Mouse (Mus musculus): Measurements from ENCODE around the gene Slc6a17. TPM values are rescaled to one million over a fixed set of nuclear protein-coding genes. Genes with fewer than 3 reads are reported as not detected.

Slc6a17 gene
- total RNA-seq, 1 experiment from 2014 or later = 3.1 TPM

GRCm38 (mm10) chr3:107524547-107524946, 6.7 kb upstream of the Slc6a17 start:
- no peak for DNase-seq

GRCm38 (mm10) chr3:107520931-107521330, 3.1 kb upstream of the Slc6a17 start:
- no peak for DNase-seq

- peak; percentile 9 for DNase-seq
Measured at GRCm38 (mm10) chr3:107516776-107517630, 815 bp downstream of the Slc6a17 start.

GRCm38 (mm10) chr3:107515989-107516388, 1.8 kb downstream of the Slc6a17 start:
- DNase-seq = no peak

- no peak for DNase-seq
Measured at GRCm38 (mm10) chr3:107511416-107511815, 6.4 kb downstream of the Slc6a17 start.

- DNase-seq = no peak
Measured at GRCm38 (mm10) chr3:107508696-107509095, 9.1 kb downstream of the Slc6a17 start.

GRCm38 (mm10) chr3:107507966-107508365, 9.9 kb downstream of the Slc6a17 start:
- no peak for DNase-seq

GRCm38 (mm10) chr3:107506531-107506930, 11.3 kb downstream of the Slc6a17 start:
- no peak for DNase-seq

- DNase-seq = no peak
Measured at GRCm38 (mm10) chr3:107505464-107506367, 12.1 kb downstream of the Slc6a17 start.

- no peak for DNase-seq
Measured at GRCm38 (mm10) chr3:107504542-107504941, 13.3 kb downstream of the Slc6a17 start.

GRCm38 (mm10) chr3:107503716-107504115, 14.1 kb downstream of the Slc6a17 start:
- DNase-seq = no peak

GRCm38 (mm10) chr3:107501702-107502151, 16.1 kb downstream of the Slc6a17 start:
- DNase-seq = peak; percentile 52

- no peak for DNase-seq
Measured at GRCm38 (mm10) chr3:107500301-107500700, 17.5 kb downstream of the Slc6a17 start.

- no peak for DNase-seq
Measured at GRCm38 (mm10) chr3:107496086-107496850, 21.6 kb downstream of the Slc6a17 start.

GRCm38 (mm10) chr3:107495524-107495923, 22.3 kb downstream of the Slc6a17 start:
- DNase-seq = no peak

- DNase-seq = no peak
Measured at GRCm38 (mm10) chr3:107491459-107491858, 26.4 kb downstream of the Slc6a17 start.

- no peak for DNase-seq
Measured at GRCm38 (mm10) chr3:107488637-107489036, 29.2 kb downstream of the Slc6a17 start.

GRCm38 (mm10) chr3:107483290-107483689, 34.5 kb downstream of the Slc6a17 start:
- no peak for DNase-seq

- no peak for DNase-seq
Measured at GRCm38 (mm10) chr3:107480660-107481059, 37.2 kb downstream of the Slc6a17 start.

GRCm38 (mm10) chr3:107472198-107472597, 45.6 kb downstream of the Slc6a17 start:
- peak; percentile 66 for DNase-seq

GRCm38 (mm10) chr3:107469059-107469458, 48.8 kb downstream of the Slc6a17 start:
- DNase-seq = no peak

GRCm38 (mm10) chr3:107468106-107468505, 49.7 kb downstream of the Slc6a17 start:
- DNase-seq = no peak

All from adrenal gland, postnatal 14 days (tissue).